Mouse (Mus musculus): Measurements from ENCODE around the gene Stk32b. TPM values are rescaled to one million over a fixed set of nuclear protein-coding genes. Genes with fewer than 3 reads are reported as not detected.

Gene Stk32b
- polyA plus RNA-seq, 1 experiment: 2.9 TPM

- Histone ChIP-seq H3K36me3 (ENCODE audit: control insufficient read depth, insufficient read depth, low read length) (no peaks in the 10 kb centered on the region), H3K4me1 (ENCODE audit: control insufficient read depth, insufficient read depth, low read length) (no peaks in the 10 kb centered on the region), H3K27ac (ENCODE audit: control insufficient read depth, insufficient read depth, low read depth, low read length) (no peak overlapping the region), H3K27me3 (ENCODE audit: control insufficient read depth, insufficient read depth, low read length) (no peaks in the 10 kb centered on the region), H3K4me3 (ENCODE audit: control insufficient read depth, low read depth, low read length) (no peak overlapping the region)
- TF ChIP-seq POLR2A (IDR thresholded peaks at IDR 0.05; ENCODE audit: control insufficient read depth, low read depth, low read length): no peak
Observed at GRCm38 (mm10) chr5:37659177-37659576, 57.8 kb downstream of the Stk32b start.

DNA sequence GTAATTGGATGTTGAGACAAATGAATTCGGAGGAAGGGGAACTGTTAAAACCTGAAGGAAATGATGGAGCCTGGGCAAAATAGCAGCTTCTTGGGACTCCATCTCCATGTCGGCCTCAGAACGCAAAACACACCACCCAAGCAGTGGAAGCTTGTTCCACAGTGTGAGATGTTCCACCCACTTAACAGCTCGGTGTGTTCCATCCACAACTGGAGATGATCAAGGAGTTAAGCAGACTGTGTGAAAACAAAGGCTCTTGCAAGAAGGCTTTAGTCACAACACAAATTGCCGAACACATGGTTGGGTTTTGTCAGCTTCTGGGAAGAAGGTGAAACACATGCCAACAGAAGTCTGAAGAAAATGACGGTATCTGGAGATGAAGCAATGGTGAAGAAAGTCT, 59.2 kb downstream of the Stk32b start:
- Histone ChIP-seq H3K36me3 (ENCODE audit: control insufficient read depth, insufficient read depth, low read length) (no peaks in the 10 kb centered on the region), H3K4me1 (ENCODE audit: control insufficient read depth, insufficient read depth, low read length) (no peaks in the 10 kb centered on the region), H3K4me3 (ENCODE audit: control insufficient read depth, low read depth, low read length) (no peak overlapping the region), H3K27ac (ENCODE audit: control insufficient read depth, insufficient read depth, low read depth, low read length) (no peak overlapping the region), H3K27me3 (ENCODE audit: control insufficient read depth, insufficient read depth, low read length) (no peaks in the 10 kb centered on the region)
- TF ChIP-seq POLR2A (IDR thresholded peaks at IDR 0.05; ENCODE audit: control insufficient read depth, low read depth, low read length) (no peak), CTCF (IDR thresholded peaks at IDR 0.05; ENCODE audit: control insufficient read depth, insufficient read depth, insufficient replicate concordance, low read depth, low read length) (no peak)

GRCm38 (mm10) chr5:37655208-37655607, 61.8 kb downstream of the Stk32b start:
- Histone ChIP-seq H3K27ac (ENCODE audit: control insufficient read depth, insufficient read depth, low read depth, low read length) (no peak overlapping the region), H3K27me3 (ENCODE audit: control insufficient read depth, insufficient read depth, low read length) (no peaks in the 10 kb centered on the region), H3K4me3 (ENCODE audit: control insufficient read depth, low read depth, low read length) (no peak overlapping the region), H3K36me3 (ENCODE audit: control insufficient read depth, insufficient read depth, low read length) (no peaks in the 10 kb centered on the region), H3K4me1 (ENCODE audit: control insufficient read depth, insufficient read depth, low read length) (no peaks in the 10 kb centered on the region)
- TF ChIP-seq POLR2A (IDR thresholded peaks at IDR 0.05; ENCODE audit: control insufficient read depth, low read depth, low read length): no peak
- TF ChIP-seq CTCF (IDR thresholded peaks at IDR 0.05; ENCODE audit: control insufficient read depth, insufficient read depth, insufficient replicate concordance, low read depth, low read length): no peak

DNA sequence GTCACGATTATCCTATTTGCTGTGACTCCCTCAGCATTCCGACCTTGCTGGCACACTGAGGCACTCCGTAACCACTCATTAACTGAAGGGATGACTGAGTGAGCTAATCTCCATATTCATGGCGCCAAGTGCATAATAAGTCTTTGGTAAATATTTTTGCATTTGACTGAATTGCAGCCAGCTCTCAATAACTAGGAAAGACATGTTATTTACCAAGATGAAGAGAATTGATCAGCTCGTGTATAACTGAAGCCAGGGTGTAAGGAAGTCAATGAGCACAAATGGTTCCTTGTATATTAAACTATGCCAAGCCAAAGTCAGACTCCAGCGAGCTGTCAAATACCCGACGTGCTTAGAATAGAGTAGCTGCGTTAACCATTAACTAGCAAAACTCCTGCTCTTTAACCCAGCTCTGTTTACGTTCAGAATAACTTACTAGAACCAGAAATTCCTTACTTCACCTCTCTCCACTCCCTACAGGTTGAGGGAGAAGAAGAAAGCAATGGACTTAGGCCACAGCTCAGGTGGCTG, 66.2 kb downstream of the Stk32b start:
- H3K27ac ChIP-seq (ENCODE audit: control insufficient read depth, insufficient read depth, low read depth, low read length): no peak overlapping the region
- no peak for TF ChIP-seq POLR2A (IDR thresholded peaks at IDR 0.05; ENCODE audit: control insufficient read depth, low read depth, low read length)
- TF ChIP-seq CTCF (IDR thresholded peaks at IDR 0.05; ENCODE audit: control insufficient read depth, insufficient read depth, insufficient replicate concordance, low read depth, low read length): no peak
- H3K4me3 ChIP-seq (ENCODE audit: control insufficient read depth, low read depth, low read length): no peak overlapping the region
- H3K27me3 ChIP-seq (ENCODE audit: control insufficient read depth, insufficient read depth, low read length): no peaks in the 10 kb centered on the region
- H3K36me3 ChIP-seq (ENCODE audit: control insufficient read depth, insufficient read depth, low read length): no peaks in the 10 kb centered on the region
- H3K4me1 ChIP-seq (ENCODE audit: control insufficient read depth, insufficient read depth, low read length): no peaks in the 10 kb centered on the region

GRCm38 (mm10) chr5:37650089-37650601, 66.8 kb downstream of the Stk32b start:
- Histone ChIP-seq H3K4me1 (ENCODE audit: control insufficient read depth, insufficient read depth, low read length) (no peaks in the 10 kb centered on the region), H3K36me3 (ENCODE audit: control insufficient read depth, insufficient read depth, low read length) (no peaks in the 10 kb centered on the region), H3K27ac (ENCODE audit: control insufficient read depth, insufficient read depth, low read depth, low read length) (no peak overlapping the region), H3K27me3 (ENCODE audit: control insufficient read depth, insufficient read depth, low read length) (no peaks in the 10 kb centered on the region), H3K4me3 (ENCODE audit: control insufficient read depth, low read depth, low read length) (no peak overlapping the region)
- no peak for TF ChIP-seq POLR2A (IDR thresholded peaks at IDR 0.05; ENCODE audit: control insufficient read depth, low read depth, low read length)
- no peak for TF ChIP-seq CTCF (IDR thresholded peaks at IDR 0.05; ENCODE audit: control insufficient read depth, insufficient read depth, insufficient replicate concordance, low read depth, low read length)

DNA sequence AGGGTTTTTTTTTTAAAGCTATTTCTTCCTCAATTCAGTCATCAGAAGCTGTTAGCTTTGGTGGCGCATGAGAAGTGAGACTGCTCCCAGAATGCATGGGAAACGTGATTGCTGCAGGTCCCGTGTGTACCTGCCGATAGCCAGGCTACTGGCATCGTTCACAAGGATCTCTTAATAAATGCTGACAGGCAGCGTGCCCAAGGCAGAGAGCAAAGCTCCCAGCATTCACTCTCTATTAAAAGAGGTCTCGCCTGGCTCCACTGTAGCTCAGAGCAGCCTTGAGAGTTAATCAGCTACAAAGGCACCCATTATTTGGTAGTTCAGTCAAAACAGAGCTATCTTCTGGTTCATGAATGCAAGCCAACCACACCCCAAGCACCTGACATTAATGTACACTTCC, 72.9 kb downstream of the Stk32b start:
- H3K4me3 ChIP-seq (ENCODE audit: control insufficient read depth, low read depth, low read length): no peak overlapping the region
- H3K27ac ChIP-seq (ENCODE audit: control insufficient read depth, insufficient read depth, low read depth, low read length): no peak overlapping the region
- no peak for TF ChIP-seq POLR2A (IDR thresholded peaks at IDR 0.05; ENCODE audit: control insufficient read depth, low read depth, low read length)
- TF ChIP-seq CTCF (IDR thresholded peaks at IDR 0.05; ENCODE audit: control insufficient read depth, insufficient read depth, insufficient replicate concordance, low read depth, low read length): no peak
- no peaks in the 10 kb centered on the region for H3K36me3 ChIP-seq (ENCODE audit: control insufficient read depth, insufficient read depth, low read length)
- no peaks in the 10 kb centered on the region for H3K27me3 ChIP-seq (ENCODE audit: control insufficient read depth, insufficient read depth, low read length)
- H3K4me1 ChIP-seq (ENCODE audit: control insufficient read depth, insufficient read depth, low read length): no peaks in the 10 kb centered on the region

GRCm38 (mm10) chr5:37642486-37642885, 74.5 kb downstream of the Stk32b start:
- Histone ChIP-seq H3K4me3 (ENCODE audit: control insufficient read depth, low read depth, low read length) (no peak overlapping the region), H3K27me3 (ENCODE audit: control insufficient read depth, insufficient read depth, low read length) (no peaks in the 10 kb centered on the region), H3K4me1 (ENCODE audit: control insufficient read depth, insufficient read depth, low read length) (peaks cover 2% of the 10 kb centered on the region; the same call in 1 of the 2 replicates), H3K36me3 (ENCODE audit: control insufficient read depth, insufficient read depth, low read length) (no peaks in the 10 kb centered on the region), H3K27ac (ENCODE audit: control insufficient read depth, insufficient read depth, low read depth, low read length) (no peak overlapping the region)
- TF ChIP-seq CTCF (IDR thresholded peaks at IDR 0.05; ENCODE audit: control insufficient read depth, insufficient read depth, insufficient replicate concordance, low read depth, low read length) (no peak), POLR2A (IDR thresholded peaks at IDR 0.05; ENCODE audit: control insufficient read depth, low read depth, low read length) (no peak)

- H3K27me3 ChIP-seq (ENCODE audit: control insufficient read depth, insufficient read depth, low read length): no peaks in the 10 kb centered on the region
- no peak for TF ChIP-seq POLR2A (IDR thresholded peaks at IDR 0.05; ENCODE audit: control insufficient read depth, low read depth, low read length)
- TF ChIP-seq CTCF (IDR thresholded peaks at IDR 0.05; ENCODE audit: control insufficient read depth, insufficient read depth, insufficient replicate concordance, low read depth, low read length): no peak
Observed at GRCm38 (mm10) chr5:37634791-37635190, 82.2 kb downstream of the Stk32b start.

More at GRCm38 (mm10) chr5:37634791-37635190, 82.2 kb downstream of the Stk32b start:
- peaks cover 2% of the 10 kb centered on the region; the same call in 1 of the 2 replicates for H3K4me1 ChIP-seq (ENCODE audit: control insufficient read depth, insufficient read depth, low read length)
- no peaks in the 10 kb centered on the region for H3K36me3 ChIP-seq (ENCODE audit: control insufficient read depth, insufficient read depth, low read length)
- no peak overlapping the region for H3K27ac ChIP-seq (ENCODE audit: control insufficient read depth, insufficient read depth, low read depth, low read length)
- no peak overlapping the region for H3K4me3 ChIP-seq (ENCODE audit: control insufficient read depth, low read depth, low read length)

Measured in testis, adult 2 months (tissue).